Mouse (Mus musculus) monocyte, adult 2 months (primary cell): ENCODE data around the gene Gas2l2.

Experiments used
- DNase-seq, 2 experiments: peaks; one replicate each; pipeline ENCODE4 v3.0.0; 2022; ENCODE audit warnings: low spot score in 2 of 2, low read depth in 1 of 2

Gene Gas2l2

DNA sequence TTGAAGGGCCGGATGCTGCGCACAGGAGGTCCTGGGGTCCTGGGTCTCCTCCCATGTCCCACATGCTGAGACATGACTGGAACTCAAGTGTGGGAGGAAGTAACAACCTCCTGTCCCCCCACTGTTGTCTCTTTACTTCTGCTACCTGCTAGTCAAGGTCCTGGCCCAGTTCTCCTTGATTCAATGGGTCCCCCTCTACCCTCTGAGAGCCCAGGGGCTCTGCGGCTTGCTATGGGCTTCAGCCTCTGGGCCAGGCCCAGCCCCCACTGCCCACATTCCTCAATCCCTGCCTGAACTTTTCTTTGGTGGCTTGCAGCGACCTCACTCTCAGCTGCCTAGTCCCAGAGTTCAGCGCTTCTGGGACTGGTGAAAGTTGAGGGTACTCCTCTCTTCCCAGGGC, at the start of gene Gas2l2:
TSS of gene Gas2l2 (minus strand) at position 101 of the 400 bp plus-strand sequence.
- DNase-seq: no peak

DNA sequence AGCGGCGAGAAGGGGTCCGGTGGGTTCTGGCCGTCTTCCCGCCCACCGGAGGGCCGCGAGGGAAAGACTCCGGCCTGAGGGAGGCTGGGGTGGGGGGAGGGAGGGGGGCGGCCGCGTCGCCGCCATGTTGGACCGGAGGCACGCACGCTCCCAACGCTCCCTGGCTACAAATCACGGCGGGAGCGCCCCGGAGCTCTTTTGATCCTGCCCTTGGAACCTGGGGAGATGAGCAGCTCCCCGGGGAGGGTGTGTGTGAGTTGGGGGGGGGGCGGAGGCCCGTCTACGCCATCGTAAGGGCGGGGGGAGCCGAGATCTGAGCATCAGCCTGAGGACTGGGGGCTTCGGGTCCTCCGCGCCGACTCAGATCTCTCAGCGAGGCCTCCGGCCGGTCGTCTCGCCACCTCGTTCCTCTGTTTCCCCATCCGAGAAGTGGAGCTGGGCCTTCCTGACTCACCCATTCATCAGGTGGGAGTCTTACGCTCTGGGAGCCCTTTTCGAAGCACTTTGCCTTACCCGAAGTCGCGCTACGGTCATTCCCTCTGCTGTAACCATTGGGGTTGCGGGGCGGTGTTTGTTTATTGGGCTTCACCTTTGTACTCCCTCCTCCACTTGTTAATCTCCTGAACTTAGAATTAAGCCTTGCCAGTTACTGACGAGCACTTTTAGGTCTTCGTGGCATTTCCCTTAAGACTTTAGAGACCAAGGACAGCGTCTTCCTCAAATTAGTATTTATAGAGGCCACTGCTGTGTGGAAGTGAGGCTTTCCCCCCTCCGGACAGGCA, 44.2 kb upstream of the Gas2l2 start:
- DNase-seq: no peak

GRCm38 (mm10) chr11:83472324-83473234, 43.3 kb upstream of the Gas2l2 start, which contains the start of gene Taf15:
Gene Taf15, plus strand, starts transcription at chr11:83473086.
- DNase-seq: peak; percentile 94 to 97

DNA sequence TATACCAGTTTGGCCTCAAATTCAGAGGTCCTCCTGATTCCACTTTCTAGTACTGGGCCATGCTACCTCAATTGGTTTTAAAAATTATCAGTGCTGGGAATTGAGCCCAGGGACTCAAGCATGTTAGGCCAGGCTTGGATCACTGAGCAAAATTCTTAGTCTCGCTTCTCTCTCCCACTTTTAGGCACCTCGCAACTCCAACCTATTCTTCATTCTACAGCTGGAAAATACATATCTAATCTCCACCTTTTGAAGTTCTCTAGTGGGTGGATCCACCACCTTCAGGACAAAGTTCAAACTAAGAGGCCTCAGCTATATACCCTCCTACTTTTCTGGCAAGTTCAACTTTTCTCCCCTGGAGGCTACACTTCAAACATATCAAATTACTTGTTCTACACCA, 42.5 kb upstream of the Gas2l2 start:
- DNase-seq: no peak

DNA sequence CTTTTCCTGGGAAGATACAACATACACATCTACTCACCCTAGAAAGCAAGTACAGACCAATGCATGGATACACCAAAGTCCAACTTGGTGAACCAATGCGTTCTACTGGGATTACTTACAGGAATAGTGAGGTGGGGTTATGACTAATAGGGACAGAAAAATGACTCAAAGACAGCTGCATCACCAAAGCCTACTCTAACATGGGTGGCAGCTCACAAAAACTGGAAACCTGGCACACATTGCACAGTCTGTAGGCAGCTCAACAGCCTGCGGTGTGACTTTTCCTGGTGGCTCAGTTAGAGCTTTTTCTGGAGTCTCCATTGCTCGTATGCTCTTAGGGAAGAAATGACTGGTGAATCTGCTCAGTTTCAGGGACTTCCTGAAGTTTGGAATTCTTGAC, 39.5 kb upstream of the Gas2l2 start:
- no peak for DNase-seq

GRCm38 (mm10) chr11:83467120-83467652, 37.9 kb upstream of the Gas2l2 start:
- no peak for DNase-seq

DNA sequence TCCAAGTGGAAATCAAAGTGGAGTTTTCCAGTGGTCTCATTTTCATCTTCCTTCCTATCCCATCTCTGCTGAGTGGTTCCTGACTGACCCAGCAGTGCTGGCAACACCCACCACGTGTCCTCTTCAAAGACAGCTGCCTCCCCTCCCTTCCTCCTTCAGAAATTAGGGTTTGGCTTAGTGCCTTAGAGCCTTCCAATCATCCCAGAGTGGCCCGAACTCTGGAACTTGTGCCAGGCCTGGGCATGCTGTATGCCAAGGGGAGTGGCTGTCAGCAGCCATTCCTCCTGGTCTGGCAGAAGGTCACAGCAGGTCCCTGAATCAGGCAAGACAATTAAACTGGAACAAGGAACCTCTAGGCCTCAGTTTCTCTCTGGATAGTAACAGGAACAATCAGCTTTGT, 36.7 kb upstream of the Gas2l2 start:
- no peak for DNase-seq

- DNase-seq: no peak
Measured at GRCm38 (mm10) chr11:83462711-83463244, 33.5 kb upstream of the Gas2l2 start, which contains the start of gene Mmp28. Gene Mmp28, minus strand, starts transcription at chr11:83463071.

GRCm38 (mm10) chr11:83461462-83462027, 32.3 kb upstream of the Gas2l2 start:
- no peak for DNase-seq

DNA sequence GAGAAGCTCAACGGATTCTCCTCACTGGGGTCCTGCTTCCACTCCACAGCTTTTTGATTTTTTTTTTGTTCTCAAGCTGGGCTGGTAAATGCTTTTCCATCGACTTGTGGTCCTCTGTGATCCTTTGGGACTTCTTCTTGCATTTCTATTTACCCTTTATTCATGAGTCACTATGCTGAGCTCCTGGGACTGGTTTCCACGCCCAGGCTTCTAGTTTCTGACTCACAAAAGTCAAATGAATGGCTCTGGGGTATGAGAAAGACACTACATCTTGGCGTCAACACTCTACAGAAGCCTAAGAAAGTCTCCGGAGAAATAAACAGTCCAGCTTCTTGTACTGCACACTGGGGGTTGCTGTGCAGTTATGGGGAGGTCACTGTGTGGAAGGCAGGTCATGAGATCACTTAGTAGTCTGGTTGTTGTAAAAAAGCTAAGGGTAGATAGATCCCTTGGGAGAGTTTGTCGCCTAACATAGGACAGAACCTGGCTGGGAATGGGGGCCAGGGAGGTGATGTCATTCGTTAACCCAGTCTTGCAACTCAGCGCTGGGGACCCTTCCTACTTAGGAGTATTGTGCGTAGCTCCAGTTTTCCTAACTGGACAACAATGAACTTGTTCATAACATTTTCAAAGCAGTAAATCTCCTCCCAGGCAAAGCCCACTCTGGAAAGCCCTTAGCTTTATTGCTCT, 28.8 kb upstream of the Gas2l2 start:
- DNase-seq: no peak

GRCm38 (mm10) chr11:83457257-83457656, 28.0 kb upstream of the Gas2l2 start:
- no peak for DNase-seq

- DNase-seq: no peak
Measured at GRCm38 (mm10) chr11:83455608-83456007, 26.4 kb upstream of the Gas2l2 start.

GRCm38 (mm10) chr11:83454548-83454947, 25.3 kb upstream of the Gas2l2 start:
- no peak for DNase-seq

DNA sequence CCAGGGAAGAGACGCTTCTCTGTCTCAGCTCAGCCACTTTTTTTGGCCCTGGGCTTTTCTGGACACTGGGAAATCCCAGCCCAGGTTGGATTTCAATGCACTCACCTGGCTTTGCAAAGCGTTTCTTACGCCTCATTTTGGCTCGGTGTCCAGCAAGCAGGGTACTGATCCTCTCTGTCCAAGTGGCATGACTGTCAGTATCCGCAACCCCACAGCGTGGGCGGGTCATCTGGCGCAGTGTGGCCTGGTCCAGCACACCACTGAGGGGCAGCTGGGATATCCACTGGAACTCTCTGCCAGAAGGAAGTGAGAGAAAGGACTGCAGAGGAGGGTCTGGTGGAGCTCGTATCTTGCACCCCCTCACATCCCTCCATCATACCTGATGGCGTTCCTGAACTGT, 22.0 kb upstream of the Gas2l2 start:
- DNase-seq: no peak

- DNase-seq: no peak
Measured at GRCm38 (mm10) chr11:83450550-83450949, 21.3 kb upstream of the Gas2l2 start.

- no peak for DNase-seq
Measured at GRCm38 (mm10) chr11:83449298-83449697, 20.0 kb upstream of the Gas2l2 start.

GRCm38 (mm10) chr11:83448927-83449236, 19.6 kb upstream of the Gas2l2 start:
- DNase-seq: no peak

- DNase-seq: no peak
Measured at GRCm38 (mm10) chr11:83448021-83448926, 19.0 kb upstream of the Gas2l2 start.

- no peak for DNase-seq
Measured at GRCm38 (mm10) chr11:83447612-83448011, 18.4 kb upstream of the Gas2l2 start.

GRCm38 (mm10) chr11:83445001-83445400, 15.7 kb upstream of the Gas2l2 start:
- peak in 1 of 2 experiments; percentile 16 for DNase-seq
